Mouse (Mus musculus) thymus, postnatal 0 days (tissue): ENCODE measurements around the gene Stub1. TPM values are rescaled to one million over a fixed set of nuclear protein-coding genes. Genes with fewer than 3 reads are reported as not detected.
"Not testable (repeated sequence)": the region's sequence is repeated elsewhere in the genome, so short reads cannot be mapped to it uniquely, and the experiment has no call there.

Experiments used
- DNase-seq: peaks from one replicate; pipeline ENCODE4 v3.0.0-alpha.2; 2015; ENCODE audit warnings: low spot score
- polyA plus RNA-seq: library from polyadenylated mRNA; unstranded; fragments of >200 nt; fragmentation: Nextera tagmentation; extraction: Ambion mirVana; gene quantifications from 2 replicates; pipeline ENCODE4 v1.2.1, GENCODE M21; 2015

Gene Stub1
- 181 and 191 TPM in 2 replicates for polyA plus RNA-seq

DNA sequence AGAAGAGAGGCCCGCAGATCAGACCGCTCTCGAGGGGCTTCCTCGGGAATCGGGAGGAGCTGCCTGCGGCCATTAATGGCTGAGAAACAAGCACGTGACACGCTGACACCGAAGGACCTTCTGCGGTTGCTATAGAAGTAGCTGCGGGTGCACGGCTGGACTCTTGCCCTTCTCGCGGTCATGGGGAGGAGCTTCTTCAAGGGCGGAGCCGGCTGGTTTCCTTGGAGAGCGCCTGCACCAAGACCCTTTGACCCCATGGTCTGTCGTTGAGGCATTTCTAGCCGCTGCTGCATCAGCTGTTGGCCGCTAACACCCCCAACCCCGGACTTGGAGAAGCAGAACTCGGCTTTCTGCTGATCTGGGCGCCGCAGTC is at the start of gene Stub1:
Gene Stub1 (minus strand): TSS at position 114 of the 373 bp plus-strand sequence.
- DNase-seq, result no peak

DNA sequence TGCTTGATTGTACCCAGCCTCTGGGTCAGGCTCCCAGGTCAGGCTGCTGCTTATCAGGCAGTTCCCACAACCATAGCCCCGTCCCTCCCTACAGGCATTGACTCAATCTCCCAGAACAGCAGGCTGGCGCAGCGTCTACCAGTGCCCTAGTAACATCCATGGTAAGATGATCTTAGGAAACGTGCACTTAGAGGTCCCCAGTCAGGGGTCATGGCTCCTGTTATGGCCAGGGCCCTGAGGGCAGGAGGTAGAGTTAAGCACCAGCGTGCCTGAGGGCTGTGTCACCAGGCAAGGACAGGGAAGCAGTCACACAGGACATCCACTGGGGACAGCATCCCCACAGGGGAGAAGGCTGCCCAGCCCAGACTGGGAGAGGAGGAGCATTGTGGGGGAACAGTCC is 49.1 kb upstream of the Stub1 start:
- DNase-seq, result no peak

DNA sequence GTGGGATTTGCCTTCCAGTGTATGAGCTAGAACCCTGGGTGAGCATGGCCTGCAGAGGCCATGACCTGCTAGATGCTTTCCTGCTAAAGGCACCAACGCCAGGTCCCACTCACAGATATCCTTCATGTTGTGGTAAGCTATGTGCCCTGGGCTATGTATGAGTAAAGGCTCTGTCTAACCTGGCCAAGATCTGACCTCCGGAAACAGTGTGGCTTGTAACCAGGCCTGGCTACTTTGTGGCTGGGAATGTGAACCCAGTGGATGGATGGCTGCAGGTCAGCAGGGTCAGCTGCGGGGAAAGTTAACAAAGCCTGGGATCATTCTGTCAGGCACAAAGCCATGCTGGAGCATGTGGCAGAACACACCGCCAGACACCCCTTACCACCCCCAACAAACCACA is 48.5 kb upstream of the Stub1 start:
- DNase-seq, result no peak

DNA sequence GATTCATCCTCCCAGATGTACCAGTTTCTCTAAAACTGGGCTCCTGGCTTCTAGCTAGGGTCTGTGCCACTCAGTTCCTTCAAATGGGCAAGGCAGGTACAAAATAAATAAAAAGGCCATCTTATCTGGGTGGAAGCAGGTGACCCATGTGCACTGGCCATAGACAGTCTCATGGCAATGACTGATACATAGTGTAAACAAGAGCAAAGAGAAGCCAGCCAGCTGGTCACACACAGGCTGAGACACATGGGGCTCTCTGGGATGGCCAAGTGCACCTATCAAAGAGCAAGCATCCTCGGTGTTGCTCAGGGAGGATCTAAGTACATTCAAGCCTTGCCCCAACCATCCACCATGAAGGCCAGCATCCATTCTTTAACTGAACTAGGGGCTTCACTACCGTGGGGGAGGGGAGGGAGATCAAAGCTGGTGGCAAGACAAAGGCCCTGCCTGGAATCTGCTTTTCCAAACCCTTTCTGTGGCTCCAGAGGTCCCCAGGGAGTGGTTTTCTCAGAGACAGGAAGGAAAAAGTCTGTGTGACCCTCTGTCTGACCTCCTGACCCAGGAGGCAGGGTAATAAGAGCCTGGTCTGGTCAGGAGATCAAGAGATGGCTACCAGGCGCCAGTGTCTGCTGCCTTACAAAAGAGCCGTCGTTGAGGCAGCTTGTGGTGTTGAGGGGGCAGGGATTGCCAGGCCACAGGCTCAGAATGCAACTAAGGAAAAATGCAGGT is 47.9 kb upstream of the Stub1 start:
- DNase-seq, result no peak

DNA sequence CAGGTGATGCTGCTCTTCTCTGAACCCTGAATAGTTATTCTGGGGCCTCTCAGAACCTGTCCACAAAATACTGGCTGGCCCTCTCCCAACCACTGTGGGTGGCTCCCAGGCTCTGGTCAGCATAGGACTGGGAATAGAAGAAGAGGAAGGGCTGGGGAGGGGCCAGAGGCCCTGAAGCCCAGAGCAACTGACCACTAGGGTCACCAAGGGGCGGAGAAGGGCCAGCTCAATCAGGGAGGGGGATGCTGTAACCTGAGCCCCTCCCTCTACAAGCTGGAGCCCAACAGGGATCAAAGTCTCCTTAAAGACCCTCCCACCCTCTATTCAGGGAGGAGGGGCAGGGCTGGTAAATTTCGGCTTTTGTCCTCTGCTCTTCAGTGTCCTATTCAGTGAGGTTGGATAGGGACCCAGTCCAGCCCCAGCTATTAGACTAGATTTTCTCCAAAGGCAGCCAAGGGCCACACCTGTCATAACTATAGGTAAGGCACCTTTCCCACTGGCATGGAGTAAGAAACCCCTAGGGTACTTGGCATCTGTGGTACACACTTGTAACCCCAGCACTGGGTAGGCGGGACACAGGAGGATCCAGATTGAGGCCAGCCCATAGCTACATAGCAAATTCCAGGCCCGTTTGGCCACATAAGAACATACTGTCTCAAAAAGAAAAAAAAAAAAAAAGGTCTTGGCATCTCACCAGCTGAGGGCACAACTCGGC is 47.1 kb upstream of the Stub1 start, which contains the start of gene Wfikkn1:
Gene Wfikkn1 (minus strand): TSS at position 663 of the 715 bp plus-strand sequence.
- no peak for DNase-seq

DNA sequence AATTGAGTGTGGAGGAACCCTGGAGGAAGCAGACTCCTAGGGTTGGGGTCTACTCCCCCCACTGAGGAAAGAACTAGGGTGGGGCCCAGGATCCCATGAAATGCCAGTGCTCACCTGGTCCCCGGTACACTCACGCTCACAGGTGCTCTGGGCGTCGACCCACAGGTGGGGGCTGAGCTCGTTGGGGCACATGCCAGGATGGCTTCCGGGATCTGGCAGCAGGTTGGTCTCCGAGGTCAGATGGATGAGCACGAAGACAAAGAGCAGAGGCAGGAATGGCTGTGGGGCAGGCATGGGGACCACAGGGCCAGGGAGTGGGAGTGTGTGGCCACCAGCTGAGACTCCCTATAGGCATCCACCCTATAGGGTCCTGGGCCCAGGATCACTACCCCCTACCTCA is 46.5 kb upstream of the Stub1 start:
- no peak for DNase-seq

DNA sequence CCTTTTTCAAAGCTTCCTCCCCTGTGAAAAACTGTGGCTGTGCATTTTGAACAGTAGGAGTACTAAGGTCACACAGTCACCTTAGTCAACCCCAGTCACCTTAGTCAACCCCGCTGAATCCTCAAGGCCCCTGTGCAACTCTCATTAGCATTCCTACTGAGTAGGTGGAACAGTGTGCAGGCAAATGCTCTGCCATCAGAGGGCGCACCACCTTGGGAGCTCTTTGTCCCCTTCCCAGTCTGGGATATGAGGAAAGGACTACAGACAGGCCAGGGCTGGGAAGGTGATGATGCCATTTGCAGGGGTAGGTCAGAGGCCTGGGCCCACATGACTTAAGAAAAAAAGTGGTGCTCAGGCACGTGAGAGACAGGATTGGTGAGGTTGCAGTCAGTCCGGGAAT is 46.1 kb upstream of the Stub1 start:
- no peak for DNase-seq

DNA sequence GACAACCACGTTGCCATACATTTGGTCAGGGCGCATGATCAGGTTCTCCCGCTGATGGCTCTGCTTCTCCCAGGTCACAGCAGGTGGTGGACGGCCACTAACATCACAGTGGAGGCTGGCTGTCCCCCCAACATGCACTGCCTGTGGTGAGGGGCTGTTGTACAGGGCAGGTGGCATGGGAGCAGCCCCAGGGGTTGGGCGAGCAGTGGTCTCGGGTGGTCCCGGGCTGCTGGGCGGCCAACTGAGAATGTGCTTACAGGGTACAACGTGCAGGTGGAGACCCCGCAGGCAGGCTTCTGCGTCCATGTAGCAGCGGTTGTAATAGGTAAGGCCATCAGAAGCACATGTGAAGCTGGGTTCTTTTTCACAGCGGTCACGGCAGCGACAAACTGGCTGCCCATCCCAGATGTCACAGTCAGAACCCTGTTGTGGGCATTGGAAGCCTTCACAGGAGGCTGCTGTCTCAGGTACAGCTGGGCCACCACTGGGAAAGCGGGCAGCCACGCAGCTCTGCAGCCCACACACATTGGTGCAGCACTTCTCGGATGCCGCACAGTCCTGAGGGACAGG is 45.5 kb upstream of the Stub1 start:
- no peak for DNase-seq

DNA sequence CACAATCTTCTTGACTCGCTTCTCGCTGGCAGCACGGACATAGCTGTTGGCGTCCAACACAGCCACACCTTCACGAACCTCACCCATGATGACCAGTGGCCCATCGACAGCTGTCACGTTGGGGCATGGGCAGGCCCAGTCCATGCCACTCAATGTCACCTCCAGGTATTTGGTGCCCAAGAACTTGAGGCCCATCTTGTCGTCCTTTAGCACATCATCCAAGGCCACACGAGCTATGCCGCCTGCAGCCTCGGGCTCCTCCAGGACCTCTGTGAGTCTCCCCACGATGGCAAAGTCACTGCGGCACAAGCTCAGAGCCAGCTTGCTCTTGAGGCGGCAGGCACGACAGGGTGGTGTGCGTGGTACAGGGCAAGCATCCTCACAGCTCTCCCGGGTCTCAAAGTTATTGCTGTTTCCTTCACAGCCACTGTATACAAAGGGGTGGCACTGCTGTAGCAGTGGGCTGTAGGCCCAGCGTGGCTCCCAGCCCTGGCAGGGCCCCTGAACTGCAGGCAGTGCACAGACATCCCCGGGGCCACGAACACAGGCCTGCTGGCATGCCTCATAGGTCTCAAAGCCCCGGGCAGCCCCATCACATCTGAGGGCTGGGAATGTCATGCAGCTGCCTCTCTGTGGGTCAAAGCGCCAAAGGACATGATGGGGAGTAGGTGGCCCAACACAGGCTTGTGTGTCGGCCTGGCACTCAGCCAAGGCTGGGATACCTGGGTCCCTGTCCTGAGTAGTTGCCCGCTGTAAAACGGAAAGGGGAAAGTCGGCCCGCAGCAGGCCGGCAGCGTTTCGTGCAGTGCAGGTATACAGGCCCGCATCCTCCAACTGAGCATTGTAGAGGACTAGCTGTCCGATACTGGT is 44.8 kb upstream of the Stub1 start:
- DNase-seq, result no peak

DNA sequence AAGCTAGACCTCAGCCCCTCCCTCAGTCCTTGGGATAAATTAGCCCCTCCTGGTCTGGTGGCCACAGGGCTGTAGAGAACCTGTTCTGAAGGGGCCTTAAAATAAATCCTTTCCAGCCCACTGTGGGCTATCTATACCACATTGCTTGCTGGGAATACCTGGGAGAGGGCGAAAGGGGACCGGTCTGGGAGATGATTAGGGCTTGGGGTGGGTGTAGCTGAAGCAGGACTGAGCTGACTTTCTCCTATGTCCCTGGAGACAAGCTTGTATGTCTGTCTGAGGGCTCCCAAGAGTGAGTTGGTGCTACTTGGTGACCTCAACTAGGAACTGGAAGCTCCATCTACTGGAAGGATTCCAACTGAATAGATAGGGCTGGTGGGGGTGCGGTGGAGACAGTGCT is 43.8 kb upstream of the Stub1 start:
- DNase-seq, result no peak

DNA sequence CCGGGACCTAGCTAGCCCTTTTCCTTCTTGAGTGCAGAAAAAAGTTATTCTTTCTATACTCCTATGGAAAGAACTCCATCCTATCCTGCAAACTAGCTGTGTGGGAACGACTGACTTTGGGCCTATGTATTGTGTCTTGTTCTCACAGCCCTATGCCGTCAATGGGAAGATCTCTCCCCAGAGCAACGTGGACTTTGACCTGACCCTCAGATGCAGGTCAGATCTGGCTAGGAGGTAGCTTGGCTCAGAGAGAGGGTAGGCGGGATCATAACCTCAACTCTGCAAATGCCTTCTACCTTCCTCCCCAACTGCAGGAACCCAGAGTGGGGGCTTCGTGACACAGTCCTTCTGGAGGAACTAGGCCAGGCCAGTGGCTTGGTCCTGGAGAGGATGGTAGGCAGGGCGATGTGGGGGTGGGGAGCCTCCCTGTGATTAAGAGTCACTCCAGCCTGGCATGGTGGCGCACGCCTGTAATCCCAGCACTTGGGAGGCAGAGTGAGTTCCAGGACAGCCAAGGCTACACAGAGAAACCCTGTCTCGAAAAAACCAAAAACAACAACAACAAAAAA is 43.2 kb upstream of the Stub1 start:
- no peak for DNase-seq

DNA sequence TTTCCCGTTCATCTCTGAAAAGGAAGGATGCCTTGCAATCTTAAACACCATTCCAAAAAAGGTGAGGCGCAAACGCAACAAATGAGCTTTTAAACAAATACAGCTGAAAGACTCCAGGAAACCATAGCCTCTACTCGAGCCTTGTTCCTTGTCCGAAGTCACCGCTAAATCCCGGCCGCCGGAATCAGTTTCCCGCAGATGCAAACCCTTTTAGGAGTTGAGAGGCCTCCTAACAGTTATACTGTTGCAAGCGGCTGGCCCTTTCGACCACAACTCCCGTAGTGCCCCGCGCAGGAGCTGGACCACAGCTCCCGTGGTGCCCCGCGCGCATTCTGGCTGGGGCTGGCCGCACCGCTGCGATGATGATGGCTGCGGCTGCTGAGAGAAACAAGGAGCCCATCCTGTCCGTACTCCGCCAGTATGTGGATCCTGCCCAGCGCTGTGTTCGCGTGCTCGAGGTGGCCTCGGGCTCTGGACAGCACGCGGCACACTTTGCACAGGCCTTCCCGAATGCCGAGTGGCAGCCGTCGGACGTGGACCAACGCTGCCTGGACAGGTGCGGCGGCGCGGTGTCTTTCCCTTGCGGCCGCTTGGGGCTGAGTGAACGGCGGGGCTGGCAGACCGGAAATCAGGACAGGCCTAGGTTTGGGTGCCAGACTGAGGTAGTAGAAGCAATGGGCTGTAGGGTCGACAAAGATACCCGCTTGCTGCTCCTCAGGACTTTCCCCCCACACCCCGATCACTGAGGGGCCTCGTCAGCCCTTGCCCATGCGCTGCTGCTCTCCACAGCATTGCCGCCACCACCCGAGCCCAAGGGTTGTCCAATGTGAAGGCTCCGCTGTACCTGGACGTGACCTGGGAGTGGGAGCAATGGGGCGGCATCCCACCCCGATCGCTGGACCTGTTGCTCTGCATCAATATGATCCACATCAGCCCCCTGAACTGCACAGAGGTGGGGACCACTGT is 42.2 kb upstream of the Stub1 start:
- DNase-seq, result peak; percentile 84

DNA sequence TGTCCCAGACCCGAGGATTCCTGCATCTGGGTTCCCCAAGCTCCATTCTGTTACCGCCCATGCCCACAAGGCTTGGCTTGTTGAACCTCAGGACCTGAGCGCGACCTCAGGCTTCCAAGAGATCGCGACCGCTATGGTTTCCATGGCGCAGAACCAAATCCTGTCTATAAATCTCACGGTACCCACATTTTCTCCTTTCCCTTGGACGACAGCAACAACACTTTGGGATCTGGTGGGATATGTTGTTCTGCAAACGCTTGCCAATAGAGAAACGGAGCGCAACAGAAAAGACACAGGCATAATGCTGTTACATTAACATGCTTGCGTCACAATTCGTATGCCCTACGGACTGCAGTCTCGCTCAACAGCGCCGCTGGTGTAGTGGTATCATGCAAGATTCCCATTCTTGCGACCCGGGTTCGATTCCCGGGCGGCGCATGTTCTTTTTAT is 41.5 kb upstream of the Stub1 start, which contains the start of gene Mettl26:
Gene Mettl26 (plus strand): TSS at position 354 of the 450 bp plus-strand sequence.
- peak; percentile 94 for DNase-seq

DNA sequence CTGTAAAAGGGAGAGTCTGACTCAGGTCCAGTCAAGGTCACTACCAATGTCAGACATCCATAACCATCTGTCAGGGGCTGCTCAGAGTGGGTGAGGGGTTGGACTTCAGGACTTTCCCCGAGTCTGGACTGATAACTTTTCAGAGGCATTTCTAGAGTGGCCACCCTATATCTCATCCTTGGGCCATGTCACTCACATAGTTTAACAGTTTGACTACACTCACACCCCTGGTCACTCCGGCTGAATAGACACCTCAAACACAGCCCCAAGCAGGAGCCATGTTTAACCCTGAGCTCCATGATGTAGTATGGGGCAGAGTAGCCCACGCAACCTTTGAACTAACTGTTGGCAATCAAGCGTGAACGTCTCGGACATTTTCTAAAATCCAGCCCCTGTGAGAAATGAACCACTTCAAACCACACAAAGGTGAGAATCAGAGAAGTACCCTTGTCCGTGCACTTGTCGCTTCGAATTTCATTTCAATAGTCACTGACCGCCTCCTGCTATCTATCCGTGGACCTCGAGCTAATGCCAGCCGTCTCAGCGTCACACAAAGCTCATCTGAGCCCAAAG is 41.0 kb upstream of the Stub1 start:
- DNase-seq, result no peak

DNA sequence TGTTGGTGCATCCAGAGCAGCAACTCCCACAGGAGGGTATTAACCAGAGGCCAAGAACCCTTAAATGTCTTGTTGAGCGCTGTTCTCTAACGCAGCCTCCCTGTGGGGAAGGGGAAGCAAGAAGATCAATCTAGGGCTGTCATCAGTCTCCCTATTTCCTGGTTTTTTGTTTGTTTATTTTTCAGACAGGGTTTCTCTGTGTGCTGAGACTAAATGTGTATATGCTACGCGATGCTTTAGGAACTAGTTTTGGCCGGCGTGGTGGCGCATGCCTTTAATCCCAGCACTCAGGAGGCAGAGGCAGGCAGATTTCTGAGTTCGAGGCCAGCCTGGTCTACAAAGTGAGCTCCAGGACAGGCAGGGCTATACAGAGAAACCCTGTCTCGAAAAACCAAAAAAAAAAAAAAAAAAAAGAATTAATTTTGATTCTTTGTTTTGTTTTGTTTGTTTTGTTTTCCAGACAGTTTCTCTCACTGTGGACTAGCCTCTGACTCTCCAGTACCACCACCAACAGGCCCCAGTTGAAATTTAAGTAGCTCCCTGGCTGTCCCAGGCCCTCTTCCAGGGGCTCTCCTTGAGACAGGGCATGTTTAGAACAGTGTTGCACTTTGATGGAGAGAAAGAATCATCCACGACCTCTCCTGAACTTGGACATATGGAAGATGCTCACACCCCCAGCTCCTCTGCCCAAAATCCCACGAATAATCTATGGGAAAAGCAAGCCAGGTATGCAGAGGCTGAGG is 40.4 kb upstream of the Stub1 start:
- no peak for DNase-seq

DNA sequence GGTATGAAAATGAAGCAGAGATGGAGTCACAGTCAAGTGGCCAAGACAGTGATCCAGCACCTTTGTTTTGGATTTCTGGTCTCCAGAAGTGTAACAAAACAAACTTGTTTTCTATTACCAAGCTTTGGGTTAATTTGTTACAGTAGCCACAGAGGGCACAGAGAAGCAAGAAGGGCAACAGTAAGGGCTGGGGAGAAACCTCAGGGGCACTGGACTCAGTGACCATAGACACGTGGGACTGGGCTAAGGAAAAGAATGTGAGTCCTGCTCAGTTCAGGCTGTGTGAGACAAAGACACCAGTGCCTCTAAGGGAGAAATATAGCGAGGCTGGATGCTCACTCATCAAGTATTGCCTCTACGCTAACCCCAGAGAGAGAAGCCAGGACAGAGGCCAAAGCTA is 39.5 kb upstream of the Stub1 start:
- no peak for DNase-seq

DNA sequence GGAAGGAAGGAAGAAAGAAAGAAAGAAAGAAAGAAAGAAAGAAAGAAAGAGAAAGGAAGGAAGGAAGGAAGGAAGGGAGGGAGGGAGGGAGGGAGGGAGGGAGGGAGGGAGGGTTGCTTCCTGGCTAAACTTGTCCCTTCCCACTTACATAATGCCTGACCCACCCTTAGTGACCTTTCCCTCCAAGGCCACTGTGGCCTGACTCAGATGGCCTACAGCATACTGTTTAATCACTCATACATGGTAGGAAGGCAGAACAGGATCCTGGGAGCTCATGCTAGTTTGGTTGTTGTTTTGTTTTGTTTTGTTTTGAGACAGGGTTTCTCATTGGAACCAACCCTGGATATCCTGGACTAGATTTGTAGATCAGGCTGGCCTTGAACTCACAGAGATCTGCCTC is 38.4 kb upstream of the Stub1 start:
- not testable (repeated sequence) for DNase-seq

DNA sequence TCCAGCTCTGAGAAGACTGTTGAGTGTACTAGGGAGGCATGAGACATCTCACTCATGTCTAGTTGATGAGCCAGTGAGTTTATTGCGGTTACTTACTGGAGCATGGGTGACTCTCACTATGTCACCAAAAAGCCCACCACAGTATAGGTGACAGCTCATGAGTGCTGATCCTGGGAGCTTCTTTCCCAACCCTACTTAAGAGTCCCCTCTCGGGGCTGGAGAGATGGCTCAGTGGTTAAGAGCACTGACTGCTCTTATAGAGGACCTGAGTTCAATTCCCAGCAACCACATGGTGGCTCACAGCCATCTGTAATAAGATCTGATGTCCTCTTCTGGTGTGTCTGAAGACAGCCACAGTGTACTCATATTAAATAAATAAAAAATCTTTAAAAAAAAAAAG is 36.8 kb upstream of the Stub1 start:
- no peak for DNase-seq

DNA sequence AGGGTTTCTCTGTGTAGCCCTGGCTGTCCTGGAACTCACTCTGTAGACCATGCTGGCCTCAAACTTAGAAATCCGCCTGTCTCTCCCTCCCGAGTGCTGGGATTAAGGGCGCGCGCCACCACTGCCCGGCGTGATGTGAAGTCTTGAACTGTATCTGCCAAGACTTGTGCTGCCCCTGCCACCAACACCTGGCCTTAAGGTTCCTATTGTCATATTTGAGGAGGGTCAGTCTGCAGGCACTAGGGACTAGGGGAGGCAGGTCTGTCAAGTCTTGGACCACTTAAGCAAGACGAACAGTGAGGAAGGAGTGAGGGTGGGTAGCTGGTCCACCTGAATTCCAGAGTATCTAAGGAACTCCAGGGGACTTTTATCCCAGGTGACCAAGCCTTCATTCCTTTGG is 36.3 kb upstream of the Stub1 start:
- DNase-seq, result no peak
